Mouse (Mus musculus): Measurements from ENCODE around the gene Flii.

DNA sequence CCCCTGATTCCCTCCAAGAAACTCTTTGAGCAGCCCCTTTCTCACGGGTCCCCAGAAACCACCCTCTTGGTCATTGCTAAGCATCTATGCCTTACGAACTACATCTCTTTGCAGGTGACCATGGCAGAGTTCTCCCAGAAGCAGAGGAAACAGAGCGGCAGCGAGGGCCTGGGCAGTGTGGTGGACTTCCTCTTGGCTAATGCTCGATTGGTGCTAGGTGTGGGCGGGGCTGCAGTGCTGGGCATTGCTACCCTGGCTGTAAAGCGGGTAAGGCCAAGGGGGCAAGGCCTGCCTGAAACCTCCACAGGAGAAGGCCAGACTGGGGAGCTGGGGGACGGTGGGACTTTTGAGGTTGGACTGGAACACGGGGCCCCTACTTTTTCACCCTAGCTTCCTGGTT is 3.1 kb upstream of the Flii start:
- TF ChIP-seq CTCF (IDR thresholded peaks at IDR 0.05; ENCODE audit: control insufficient read depth, insufficient read depth, insufficient replicate concordance, low read depth, low read length) (no peak), POLR2A (IDR thresholded peaks at IDR 0.05; ENCODE audit: control insufficient read depth, low read depth, low read length) (no peak)
